Mouse (Mus musculus) embryonic fibroblast, embryonic 13.5 days (primary cell): ENCODE measurements around the gene Alcam.

Source experiments
- CTCF ChIP-seq: IDR thresholded peaks from 2 replicates; pipeline ENCODE4 v1.5.1; 2011; ENCODE audit warnings: mild to moderate bottlenecking, control low read depth, low read length, moderate library complexity, borderline replicate concordance; ENCODE audit not compliant: insufficient read depth
- POLR2A ChIP-seq: IDR thresholded peaks from 2 replicates; pipeline ENCODE4 v1.6.1; 2011; ENCODE audit warnings: low read depth, mild to moderate bottlenecking, control low read depth, low read length, moderate library complexity

DNA sequence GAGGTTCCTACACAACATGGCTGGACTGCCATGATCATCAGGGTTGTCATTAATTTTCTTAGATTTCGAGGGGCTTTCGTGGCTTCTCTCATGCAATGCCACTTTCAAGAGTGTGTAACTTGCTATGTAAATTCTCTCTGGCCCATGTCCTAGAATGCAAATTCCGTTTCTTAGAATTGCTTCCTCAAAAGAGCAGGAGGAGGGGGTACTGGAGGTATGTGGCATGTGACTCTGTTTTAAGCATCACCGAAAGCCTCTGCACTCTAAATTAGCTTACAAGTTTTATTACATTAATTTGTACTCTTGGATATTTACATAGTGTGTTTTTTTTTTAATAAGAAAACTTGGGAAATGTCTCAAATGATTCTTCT lies 150.4 kb downstream of the Alcam start:
- TF ChIP-seq CTCF (no peak), POLR2A (no peak)
